Mouse (Mus musculus): ENCODE measurements around the gene Foxr1.

DNA sequence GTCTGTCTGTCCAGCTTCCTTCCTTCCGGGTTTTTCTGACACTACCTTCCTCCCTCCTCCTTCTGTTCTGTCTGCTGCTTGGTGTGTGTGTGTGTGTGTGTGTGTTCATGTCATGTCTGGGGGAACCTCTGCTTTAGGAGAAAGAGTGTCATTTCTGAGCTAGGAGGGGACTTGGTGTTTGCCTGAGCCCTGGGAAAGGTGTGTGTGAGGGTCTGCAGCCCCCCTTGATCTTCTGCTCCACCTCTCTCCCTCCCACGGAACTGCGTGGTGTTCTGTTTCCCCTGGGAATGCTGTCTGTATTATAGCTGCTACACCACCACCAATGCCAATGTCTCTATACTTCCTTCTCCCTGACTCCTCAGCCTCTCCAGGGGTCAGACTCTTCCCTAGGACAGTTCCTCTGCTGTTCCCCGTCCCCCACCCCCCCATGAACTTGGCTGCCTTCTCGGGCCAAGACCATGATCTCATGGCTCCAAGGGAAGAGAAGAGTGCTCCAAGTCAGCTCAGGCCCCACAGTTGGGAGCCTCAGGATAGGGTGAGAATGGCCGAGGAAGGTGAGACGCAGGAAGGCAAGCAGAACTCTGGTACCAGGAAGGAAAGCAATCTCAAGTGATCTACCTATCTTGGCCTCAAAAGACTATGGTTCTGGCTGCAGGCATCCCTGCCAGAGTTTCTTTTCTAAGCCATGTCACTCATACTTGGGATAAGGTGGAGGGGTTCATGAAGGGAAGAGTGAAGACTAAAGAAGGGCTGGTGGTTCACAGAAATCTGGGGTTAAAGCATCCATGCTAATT, 43.6 kb upstream of the Foxr1 start:
- TF ChIP-seq HCFC1 (IDR thresholded peaks at IDR 0.05; ENCODE audit: borderline replicate concordance, insufficient read depth, low read length) (no peak), CHD2 (IDR thresholded peaks at IDR 0.05; ENCODE audit: low read depth, low read length) (no peak), MAFK (IDR thresholded peaks at IDR 0.05; ENCODE audit: insufficient read depth, low read depth, low read length) (no peak), ZNF384 (IDR thresholded peaks at IDR 0.05; ENCODE audit: low read depth, low read length) (no peak)
